Mouse (Mus musculus) erythroblast, embryonic 14.5 days (primary cell): ENCODE data around the gene Ipo5. TPM values are rescaled to one million over a fixed set of nuclear protein-coding genes. Genes with fewer than 3 reads are reported as not detected.

Source experiments
- H3K27me3 ChIP-seq: 2 replicates; pipeline ENCODE4 v1.6.1; 2012; ENCODE audit warnings: inconsistent platforms; ENCODE audit not compliant: control insufficient read depth
- H3K36me3 ChIP-seq: 2 replicates; pipeline ENCODE4 v1.6.1; 2012; ENCODE audit warnings: mild to moderate bottlenecking, inconsistent platforms; ENCODE audit not compliant: control insufficient read depth
- H3K4me1 ChIP-seq: 2 replicates; pipeline ENCODE4 v1.6.1; 2012; ENCODE audit warnings: inconsistent platforms; ENCODE audit not compliant: control insufficient read depth
- H3K4me3 ChIP-seq: replicated peaks from 2 replicates; pipeline ENCODE3; 2012; ENCODE audit warnings: moderate library complexity, mild to moderate bottlenecking, inconsistent platforms
- H3K9me3 ChIP-seq: 2 replicates; pipeline ENCODE4 v1.6.1; 2012; ENCODE audit warnings: low read length, inconsistent platforms, mixed read lengths; ENCODE audit not compliant: control insufficient read depth
- GATA1 ChIP-seq: IDR thresholded peaks from 2 replicates; pipeline ENCODE4 v1.6.1; 2012; ENCODE audit warnings: low read length, inconsistent platforms, mixed read lengths
- TAL1 ChIP-seq: IDR thresholded peaks from 3 replicates; pipeline ENCODE4 v1.6.1; 2012; ENCODE audit warnings: low read length, inconsistent platforms, mixed read lengths
- polyA plus RNA-seq: library from polyadenylated mRNA; stranded (reverse); fragments of >175 nt; gene quantifications from 2 replicates; pipeline ENCODE4 v1.2.3, GENCODE M21; 2012

Ipo5 gene
- 0.42 and 0.47 TPM in 2 replicates for polyA plus RNA-seq

DNA sequence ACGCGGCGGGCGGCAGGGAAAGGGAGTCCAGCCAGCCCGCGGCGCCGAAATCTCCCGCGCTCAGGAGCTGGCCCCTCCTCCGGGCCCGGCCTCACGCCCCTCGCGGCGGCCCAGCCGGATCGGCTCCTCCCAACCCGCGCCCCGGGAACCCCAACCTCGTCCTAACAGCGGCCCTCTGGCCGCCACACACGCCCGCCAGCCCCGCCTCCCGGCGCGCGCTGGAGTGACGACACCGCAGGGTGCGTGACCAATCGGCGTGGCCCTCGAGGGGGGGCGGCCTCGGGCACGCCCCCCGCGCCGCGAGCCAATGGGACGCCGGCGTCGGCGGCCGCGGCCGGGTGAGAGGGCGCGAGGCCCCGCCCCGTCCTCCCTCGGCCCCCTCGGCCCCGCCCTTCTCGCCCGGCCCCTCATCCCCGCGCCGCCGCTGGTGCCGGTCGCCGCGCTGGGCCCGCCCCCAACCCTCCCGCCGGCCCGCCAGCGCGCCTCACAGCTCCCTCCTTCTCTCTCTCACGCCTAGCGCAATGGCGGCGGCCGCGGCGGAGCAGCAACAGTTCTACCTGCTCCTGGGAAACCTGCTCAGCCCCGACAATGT is at the start of gene Ipo5:
Gene Ipo5, plus strand, starts transcription at position 492 of the 592 bp plus-strand sequence.
- peaks cover 3% of the 10 kb centered on the region for H3K27me3 ChIP-seq
- H3K36me3 ChIP-seq = peaks cover 5% of the 10 kb centered on the region
- H3K4me1 ChIP-seq = peaks cover 29% of the 10 kb centered on the region
- TF ChIP-seq TAL1 (no peak), GATA1 (no peak)
- no peaks in the 10 kb centered on the region for H3K9me3 ChIP-seq
- H3K4me3 ChIP-seq = peak within 1 kb of the TSS; percentile 84

- Histone ChIP-seq H3K36me3 (no peaks in the 10 kb centered on the region), H3K4me1 (no peaks in the 10 kb centered on the region), H3K9me3 (peaks cover 46% of the 10 kb centered on the region), H3K4me3 (no peak overlapping the region), H3K27me3 (no peaks in the 10 kb centered on the region)
- no peak for TF ChIP-seq TAL1
These were observed 47.8 kb upstream of the Ipo5 start for GRCm38 (mm10) chr14:120863205-120863604.

DNA sequence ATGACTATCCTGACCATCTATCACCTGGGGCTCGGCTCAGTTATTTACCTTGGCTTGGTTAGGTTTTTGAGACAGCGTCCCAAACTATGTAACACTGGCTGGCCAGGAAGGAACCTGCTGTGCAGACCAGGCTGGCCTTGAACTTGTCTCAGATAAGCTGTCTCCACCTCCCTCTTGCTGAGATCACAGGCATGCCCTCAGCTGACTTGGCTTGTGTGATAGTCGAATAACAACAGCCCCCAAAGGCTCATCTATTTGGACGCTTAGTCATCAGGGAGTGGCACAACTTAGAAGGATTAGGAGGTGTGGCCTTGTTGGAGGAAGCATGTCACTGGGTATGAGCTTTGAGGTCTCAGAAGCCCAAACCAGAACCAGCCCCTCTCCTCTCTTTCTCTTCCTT is 46.1 kb upstream of the Ipo5 start:
- H3K4me3 ChIP-seq = no peak overlapping the region
- peaks cover 40% of the 10 kb centered on the region for H3K9me3 ChIP-seq
- no peaks in the 10 kb centered on the region for H3K4me1 ChIP-seq
- no peaks in the 10 kb centered on the region for H3K36me3 ChIP-seq
- no peaks in the 10 kb centered on the region for H3K27me3 ChIP-seq
- TF ChIP-seq TAL1 (no peak), GATA1 (no peak)

GRCm38 (mm10) chr14:120866573-120866972 is 44.5 kb upstream of the Ipo5 start:
- H3K27me3 ChIP-seq = no peaks in the 10 kb centered on the region
- peaks cover 38% of the 10 kb centered on the region for H3K9me3 ChIP-seq
- H3K36me3 ChIP-seq = no peaks in the 10 kb centered on the region
- H3K4me3 ChIP-seq = no peak overlapping the region
- no peak for TF ChIP-seq TAL1
- TF ChIP-seq GATA1 = no peak
- H3K4me1 ChIP-seq = no peaks in the 10 kb centered on the region

DNA sequence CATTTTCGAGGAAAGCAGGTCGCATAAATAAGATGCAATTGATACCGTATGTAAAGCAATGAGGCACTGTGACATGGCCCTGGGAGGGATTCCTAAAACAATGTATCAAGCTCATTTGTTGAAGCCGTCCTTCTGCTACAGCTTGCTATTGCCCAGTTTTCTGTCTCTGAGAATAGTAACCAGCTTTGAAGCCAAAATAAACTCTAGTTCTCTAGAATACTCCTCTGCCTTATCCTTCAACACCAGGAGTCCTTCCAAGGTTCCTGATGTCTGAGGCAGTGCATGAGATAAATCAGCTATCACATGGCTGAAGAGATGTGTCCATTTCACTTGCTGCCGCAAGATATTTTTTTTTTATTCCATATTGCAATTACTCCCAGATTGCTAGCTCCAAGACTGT is 43.9 kb upstream of the Ipo5 start:
- TF ChIP-seq TAL1 (no peak), GATA1 (no peak)
- Histone ChIP-seq H3K36me3 (no peaks in the 10 kb centered on the region), H3K9me3 (peaks cover 38% of the 10 kb centered on the region), H3K4me3 (no peak overlapping the region), H3K4me1 (no peaks in the 10 kb centered on the region), H3K27me3 (no peaks in the 10 kb centered on the region)

DNA sequence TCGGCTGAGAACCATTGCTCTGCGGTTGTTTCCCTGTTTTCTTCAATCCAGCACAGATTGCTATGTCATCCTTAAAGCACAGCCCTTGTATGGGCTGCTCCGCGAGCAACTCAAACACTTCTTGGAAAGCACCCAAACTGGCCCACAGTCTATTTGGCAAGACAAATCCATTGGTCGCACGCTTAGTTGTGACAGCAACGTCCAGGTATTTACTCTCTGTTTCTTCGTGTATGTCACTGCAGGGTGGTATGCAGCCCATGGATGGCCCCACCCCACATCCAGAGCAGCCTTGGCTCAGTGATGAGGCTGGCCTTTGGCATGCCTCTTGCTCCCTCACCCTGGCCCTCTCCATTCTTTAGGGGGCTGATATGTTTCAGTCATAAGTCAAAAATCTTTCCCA is 42.5 kb upstream of the Ipo5 start:
- peaks cover 34% of the 10 kb centered on the region for H3K9me3 ChIP-seq
- H3K27me3 ChIP-seq = no peaks in the 10 kb centered on the region

DNA sequence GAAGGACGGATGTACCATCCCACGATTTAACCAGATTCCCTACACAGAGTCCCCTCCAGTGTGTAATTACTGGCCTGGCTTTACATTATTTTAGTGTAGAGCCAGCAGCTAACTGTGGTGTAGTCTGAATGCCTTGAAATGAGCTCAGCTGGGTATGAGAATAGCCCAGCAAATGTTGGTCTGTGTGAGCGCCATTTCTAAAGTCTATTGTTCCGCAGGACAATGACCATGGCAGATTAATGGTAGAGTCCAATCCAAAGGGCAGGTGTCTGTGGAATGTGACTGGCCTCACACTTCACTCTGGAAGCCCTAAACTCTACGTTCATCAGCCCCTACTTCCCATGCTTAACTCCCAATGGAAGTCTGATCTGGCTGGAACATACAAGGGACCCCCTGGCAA is 40.3 kb upstream of the Ipo5 start:
- H3K36me3 ChIP-seq = no peaks in the 10 kb centered on the region
- peaks cover 24% of the 10 kb centered on the region for H3K9me3 ChIP-seq
- no peak for TF ChIP-seq GATA1
- no peak for TF ChIP-seq TAL1
- no peak overlapping the region for H3K4me3 ChIP-seq
- H3K4me1 ChIP-seq = no peaks in the 10 kb centered on the region
- no peaks in the 10 kb centered on the region for H3K27me3 ChIP-seq

More for the DNA sequence above, 42.5 kb upstream of the Ipo5 start:
- TF ChIP-seq TAL1 (no peak), GATA1 (no peak)
- H3K4me1 ChIP-seq = no peaks in the 10 kb centered on the region
- no peak overlapping the region for H3K4me3 ChIP-seq
- no peaks in the 10 kb centered on the region for H3K36me3 ChIP-seq

GRCm38 (mm10) chr14:120874397-120874796 is 36.6 kb upstream of the Ipo5 start:
- Histone ChIP-seq H3K4me3 (no peak overlapping the region), H3K27me3 (no peaks in the 10 kb centered on the region), H3K4me1 (no peaks in the 10 kb centered on the region; the same call in 1 of the 2 replicates), H3K36me3 (no peaks in the 10 kb centered on the region), H3K9me3 (peaks cover 11% of the 10 kb centered on the region)
- no peak for TF ChIP-seq TAL1
- no peak for TF ChIP-seq GATA1

- Histone ChIP-seq H3K27me3 (no peaks in the 10 kb centered on the region), H3K4me1 (no peaks in the 10 kb centered on the region; the same call in 1 of the 2 replicates), H3K4me3 (no peak overlapping the region), H3K9me3 (peaks cover 6% of the 10 kb centered on the region), H3K36me3 (no peaks in the 10 kb centered on the region)
- TF ChIP-seq GATA1 (no peak), TAL1 (no peak)
These were observed 35.9 kb upstream of the Ipo5 start for GRCm38 (mm10) chr14:120875144-120875543.
